Mouse (Mus musculus) heart, embryonic 13.5 days (tissue): ENCODE measurements around the gene Slc25a39. TPM values are rescaled to one million over a fixed set of nuclear protein-coding genes. Genes with fewer than 3 reads are reported as not detected.
"Not testable (repeated sequence)": the region's sequence is repeated elsewhere in the genome, so short reads cannot be mapped to it uniquely, and the experiment has no call there.

Experiments used
- ATAC-seq: fragments of 200-750 bp; cut with Nextera tagmentation; 2 replicates; pipeline ENCODE4 v1.8.0; 2017; ENCODE audit warnings: moderate TSS enrichment; ENCODE audit not compliant: insufficient number of reproducible peaks, low FRiP score, low TSS enrichment; ENCODE audit errors: extremely low read depth
- H3K27ac ChIP-seq: fragments of 300-500 bp; sonication (generic); replicated peaks from 2 replicates; pipeline ENCODE4 v1.5.1; 2015; ENCODE audit warnings: moderate library complexity, mild to moderate bottlenecking, inconsistent platforms
- H3K27me3 ChIP-seq: fragments of 300-500 bp; sonication (generic); replicated peaks from 2 replicates; pipeline ENCODE4 v1.6.1; 2015; ENCODE audit warnings: mild to moderate bottlenecking, inconsistent platforms
- H3K36me3 ChIP-seq: fragments of 300-500 bp; sonication (generic); 2 replicates; pipeline ENCODE4 v1.6.1; 2015; ENCODE audit warnings: mild to moderate bottlenecking, inconsistent platforms
- H3K4me1 ChIP-seq: fragments of 300-500 bp; sonication (generic); 2 replicates; pipeline ENCODE4 v1.6.1; 2015; ENCODE audit warnings: inconsistent platforms
- H3K4me2 ChIP-seq: fragments of 300-500 bp; sonication (generic); 2 replicates; pipeline ENCODE4 v1.6.1; 2015; ENCODE audit warnings: inconsistent platforms, mild to moderate bottlenecking, moderate library complexity
- H3K4me3 ChIP-seq: fragments of 300-500 bp; sonication (generic); 2 replicates; pipeline ENCODE4 v1.5.1; 2015; ENCODE audit warnings: moderate library complexity, mild to moderate bottlenecking, inconsistent platforms
- H3K9ac ChIP-seq: fragments of 300-500 bp; sonication (generic); 2 replicates; pipeline ENCODE4 v1.6.1; 2015; ENCODE audit warnings: inconsistent platforms, mild to moderate bottlenecking, moderate library complexity
- H3K9me3 ChIP-seq: fragments of 300-500 bp; sonication (generic); 2 replicates; pipeline ENCODE4 v1.6.1; 2016; ENCODE audit warnings: inconsistent platforms
- WGBS: fragments of 180-500 bp; shearing (Covaris S2); methylation state at CpG from one replicate; pipeline ENCODE4 v1.1.7; 2015; ENCODE audit warnings: mixed read lengths; 5-methylcytosine and 5-hydroxymethylcytosine counted together
- polyA plus RNA-seq: library from polyadenylated mRNA; unstranded; fragments of >200 nt; fragmentation: Nextera tagmentation; extraction: Ambion mirVana; gene quantifications from 2 replicates; pipeline ENCODE4 v1.2.1, GENCODE M21; 2015

Gene Slc25a39
- polyA plus RNA-seq, 1 experiment from 2014 or later = 294 TPM

DNA sequence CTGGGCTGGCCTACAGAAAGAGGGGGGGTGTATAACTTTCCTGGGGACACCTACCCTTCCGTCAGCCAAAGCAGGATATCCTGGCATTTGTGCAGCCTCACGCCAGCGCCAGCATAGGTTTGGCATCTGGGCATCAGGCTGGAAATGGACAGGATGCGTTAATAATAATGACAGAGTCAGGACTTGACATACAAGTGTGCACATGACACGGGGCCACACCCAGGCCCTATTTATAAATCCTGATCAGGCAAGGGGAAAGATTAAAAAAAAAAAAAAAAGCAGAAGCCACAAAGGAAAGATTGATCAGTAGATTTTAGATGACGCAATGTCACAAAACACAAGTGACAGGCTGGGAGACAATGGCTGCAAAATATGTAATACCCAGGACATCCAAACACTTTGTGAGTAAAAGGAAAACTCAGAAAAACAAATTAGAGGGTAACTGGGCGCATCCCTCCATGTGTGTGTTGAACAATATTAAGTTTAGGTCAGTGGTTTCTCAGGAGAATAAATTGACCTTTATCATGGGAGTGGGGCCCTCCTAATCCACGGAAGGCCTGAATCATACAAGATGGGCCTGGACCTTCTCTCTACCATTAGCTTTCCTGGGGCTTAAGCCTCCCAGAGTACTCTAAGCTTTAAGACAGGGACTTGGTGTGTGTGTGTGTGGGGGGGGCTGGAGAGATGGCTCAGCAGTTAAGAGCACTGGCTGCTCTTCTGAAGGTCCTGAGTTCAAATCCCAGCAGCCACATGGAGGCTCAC lies 18.0 kb upstream of the Slc25a39 start:
- Histone ChIP-seq H3K27ac (no peak overlapping the region), H3K4me2 (no peak overlapping the region), H3K9me3 (no peaks in the 10 kb centered on the region), H3K4me1 (peaks cover 10% of the 10 kb centered on the region), H3K9ac (no peak overlapping the region), H3K36me3 (no peaks in the 10 kb centered on the region), H3K4me3 (no peak overlapping the region), H3K27me3 (no peaks in the 10 kb centered on the region; the same call in 1 of the 2 replicates)
- WGBS = 75% methylated on average over 8 of the region's 8 CpGs
- no peak for ATAC-seq

DNA sequence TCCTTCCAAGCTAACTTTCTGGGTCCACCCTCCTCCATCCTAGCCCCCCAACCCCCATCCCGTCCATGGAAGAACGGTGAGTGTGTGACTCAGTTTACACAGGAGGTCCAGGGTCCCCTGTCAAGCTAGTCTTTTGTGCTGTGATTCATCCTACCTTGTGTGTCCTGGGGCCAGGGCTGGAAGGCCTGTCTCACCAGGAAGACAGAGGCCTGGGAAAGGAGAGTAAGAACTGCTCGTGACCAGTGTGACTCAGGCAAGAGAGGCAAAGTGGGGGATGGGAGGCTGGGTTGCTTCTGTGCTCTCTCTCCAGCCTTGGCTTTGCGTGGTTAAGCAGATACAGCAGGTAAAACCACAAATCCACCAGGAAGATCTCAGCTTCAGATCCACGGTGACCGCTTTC lies 16.9 kb upstream of the Slc25a39 start:
- H3K27me3 ChIP-seq = no peaks in the 10 kb centered on the region; the same call in 1 of the 2 replicates
- no peak for ATAC-seq
- no peak overlapping the region for H3K4me3 ChIP-seq
- H3K4me2 ChIP-seq = no peak overlapping the region
- H3K27ac ChIP-seq = no peak overlapping the region
- H3K4me1 ChIP-seq = peaks cover 8% of the 10 kb centered on the region
- H3K9ac ChIP-seq = no peak overlapping the region
- WGBS = 71% methylated on average over 6 of the region's 6 CpGs
- no peaks in the 10 kb centered on the region for H3K9me3 ChIP-seq
- no peaks in the 10 kb centered on the region for H3K36me3 ChIP-seq

DNA sequence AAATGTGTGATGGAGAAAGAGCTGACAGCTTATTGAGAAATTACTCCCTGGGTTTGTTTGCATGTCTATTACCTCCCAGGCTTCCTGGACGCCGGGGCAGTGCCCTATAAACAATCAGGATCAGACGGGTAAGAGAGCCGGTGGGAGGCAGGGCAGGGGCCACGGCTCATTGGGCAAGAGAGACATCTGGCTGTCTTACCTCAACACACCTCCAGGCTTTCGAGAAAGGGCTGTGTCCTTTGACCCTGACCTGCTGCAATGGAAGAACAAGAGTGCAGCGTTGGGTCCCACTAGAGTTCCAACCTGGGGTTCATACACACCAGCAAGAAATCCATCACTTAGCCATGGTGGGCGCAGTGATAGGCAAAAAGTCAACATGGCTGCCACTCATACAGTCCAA lies 13.8 kb upstream of the Slc25a39 start:
- Histone ChIP-seq H3K27me3 (no peaks in the 10 kb centered on the region; the same call in 1 of the 2 replicates), H3K4me3 (no peak overlapping the region), H3K36me3 (no peaks in the 10 kb centered on the region), H3K9me3 (no peaks in the 10 kb centered on the region), H3K9ac (no peak overlapping the region), H3K27ac (no peak overlapping the region), H3K4me2 (no peak overlapping the region), H3K4me1 (no peaks in the 10 kb centered on the region)
- no peak for ATAC-seq
- WGBS = 62% methylated on average over 8 of the region's 8 CpGs

DNA sequence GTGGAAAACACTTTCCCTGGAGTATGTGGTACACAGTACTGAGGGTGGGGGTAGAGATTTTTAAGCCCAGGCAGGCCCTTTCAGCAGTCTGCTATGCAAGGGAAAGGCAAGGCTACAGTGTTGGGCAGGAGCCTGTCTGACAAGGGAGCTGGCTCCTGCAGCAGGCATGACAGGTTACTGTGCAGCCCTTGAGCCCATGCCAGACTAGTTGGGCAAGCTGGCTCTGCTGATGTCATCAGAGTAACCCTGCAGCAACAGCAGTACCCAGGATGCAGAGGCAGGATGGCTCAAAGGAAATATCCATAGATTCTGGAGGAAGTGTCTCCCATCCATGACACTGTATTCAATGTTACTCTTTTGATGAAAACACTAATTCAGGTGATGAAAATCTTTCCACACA lies 11.1 kb upstream of the Slc25a39 start:
- no peaks in the 10 kb centered on the region for H3K36me3 ChIP-seq
- no peak overlapping the region for H3K27ac ChIP-seq
- ATAC-seq = no peak
- H3K9ac ChIP-seq = no peak overlapping the region
- H3K4me1 ChIP-seq = no peaks in the 10 kb centered on the region
- no peak overlapping the region for H3K4me3 ChIP-seq
- H3K9me3 ChIP-seq = no peaks in the 10 kb centered on the region
- no peak overlapping the region for H3K4me2 ChIP-seq
- H3K27me3 ChIP-seq = no peaks in the 10 kb centered on the region; the same call in 1 of the 2 replicates

DNA sequence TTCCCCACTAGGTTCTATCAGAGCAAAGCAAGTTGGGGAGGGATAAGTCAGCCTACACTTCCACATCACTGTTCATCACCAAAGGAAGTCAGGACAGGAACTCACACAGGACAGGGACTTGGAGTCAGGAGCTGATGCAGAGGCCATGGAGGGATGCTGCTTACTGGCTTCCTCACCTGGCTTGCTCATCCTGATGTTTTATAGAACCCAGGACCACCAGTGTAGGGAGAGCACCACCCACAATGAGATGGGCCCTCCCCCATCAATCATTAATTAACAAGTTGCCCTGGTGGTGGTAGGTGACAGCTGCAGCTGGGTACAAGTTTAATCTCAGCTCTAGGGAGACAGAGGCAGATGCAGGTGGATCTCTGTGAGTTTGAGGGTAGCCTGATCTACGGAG lies 9.4 kb upstream of the Slc25a39 start:
- Histone ChIP-seq H3K4me3 (no peak overlapping the region), H3K9ac (no peak overlapping the region), H3K4me2 (no peak overlapping the region), H3K27me3 (peaks cover 3% of the 10 kb centered on the region; the same call in 1 of the 2 replicates), H3K4me1 (no peaks in the 10 kb centered on the region), H3K27ac (no peak overlapping the region), H3K36me3 (no peaks in the 10 kb centered on the region), H3K9me3 (no peaks in the 10 kb centered on the region)
- no peak for ATAC-seq
- WGBS = 55% methylated on average over 1 of the region's 1 CpGs

DNA sequence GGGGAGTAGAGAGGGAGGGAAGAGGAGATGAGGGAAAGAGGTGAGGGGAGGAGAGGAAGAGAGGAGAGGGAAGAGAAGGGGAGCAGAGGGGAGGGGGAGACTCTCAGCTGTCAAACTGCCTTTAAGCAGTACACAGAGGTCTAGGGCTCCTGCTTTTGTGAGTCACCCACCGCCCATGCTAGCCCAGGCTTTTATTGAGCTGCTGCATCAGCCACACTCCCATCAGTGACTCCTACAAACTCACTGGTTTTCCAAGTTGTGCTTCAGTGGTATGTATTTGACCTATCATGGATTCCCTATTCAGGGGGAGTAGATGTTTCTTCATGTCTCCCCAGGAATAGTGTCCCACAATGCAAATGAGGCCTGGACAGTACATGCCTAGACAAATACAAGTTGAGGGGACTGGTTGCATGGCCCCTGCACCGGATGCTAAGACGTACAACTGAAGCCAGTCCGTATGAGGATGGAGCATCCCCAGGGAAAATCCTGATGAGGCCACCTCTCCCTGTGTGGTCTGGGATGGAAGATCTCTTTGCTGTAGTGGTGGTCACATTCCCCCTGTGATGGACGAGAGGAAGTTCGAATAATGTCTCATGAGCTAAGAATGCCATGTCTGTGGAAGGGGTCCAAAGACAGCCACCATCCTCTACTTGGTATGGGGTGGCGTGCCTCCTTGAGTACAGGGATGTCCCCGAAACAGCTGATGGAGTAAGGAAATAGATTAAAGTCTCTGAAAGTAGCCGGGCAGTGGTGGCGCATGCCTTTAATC lies 7.5 kb upstream of the Slc25a39 start:
- no peak for ATAC-seq
- WGBS = 66% methylated on average over 10 of the region's 10 CpGs

DNA sequence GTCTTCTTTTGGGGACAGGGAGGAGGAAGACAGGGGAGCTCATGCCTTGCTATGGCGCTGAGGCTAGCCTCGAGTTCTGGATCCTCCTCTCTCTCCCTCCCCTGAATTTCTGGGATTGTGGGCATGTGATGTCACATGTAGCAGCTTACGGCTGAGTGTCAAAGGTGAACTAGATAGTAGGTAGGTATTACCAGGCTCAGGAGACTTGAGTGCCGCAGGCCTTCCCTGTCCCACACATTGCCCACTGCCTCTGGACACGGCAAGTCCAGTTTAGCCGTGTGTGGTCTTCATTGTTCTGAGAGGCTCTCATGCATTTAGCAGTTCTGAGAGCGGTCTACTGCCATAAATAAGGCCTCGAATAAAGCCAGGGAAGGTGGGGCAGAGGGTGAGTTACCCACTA lies 5.3 kb upstream of the Slc25a39 start:
- H3K9me3 ChIP-seq = no peaks in the 10 kb centered on the region
- H3K27ac ChIP-seq = no peak overlapping the region
- H3K27me3 ChIP-seq = peaks cover 3% of the 10 kb centered on the region; the same call in 1 of the 2 replicates
- no peak overlapping the region for H3K9ac ChIP-seq
- no peak for ATAC-seq
- no peaks in the 10 kb centered on the region for H3K36me3 ChIP-seq
- H3K4me3 ChIP-seq = no peak overlapping the region
- H3K4me2 ChIP-seq = no peak overlapping the region
- peaks cover 20% of the 10 kb centered on the region for H3K4me1 ChIP-seq
- 73% methylated on average over 8 of the region's 8 CpGs for WGBS

More for the DNA sequence above, 7.5 kb upstream of the Slc25a39 start:
- H3K27me3 ChIP-seq = peaks cover 3% of the 10 kb centered on the region; the same call in 1 of the 2 replicates
- no peaks in the 10 kb centered on the region for H3K9me3 ChIP-seq
- H3K4me2 ChIP-seq = no peak overlapping the region
- no peaks in the 10 kb centered on the region for H3K36me3 ChIP-seq
- H3K4me3 ChIP-seq = no peak overlapping the region
- peaks cover 9% of the 10 kb centered on the region for H3K4me1 ChIP-seq
- H3K9ac ChIP-seq = no peak overlapping the region
- no peak overlapping the region for H3K27ac ChIP-seq

DNA sequence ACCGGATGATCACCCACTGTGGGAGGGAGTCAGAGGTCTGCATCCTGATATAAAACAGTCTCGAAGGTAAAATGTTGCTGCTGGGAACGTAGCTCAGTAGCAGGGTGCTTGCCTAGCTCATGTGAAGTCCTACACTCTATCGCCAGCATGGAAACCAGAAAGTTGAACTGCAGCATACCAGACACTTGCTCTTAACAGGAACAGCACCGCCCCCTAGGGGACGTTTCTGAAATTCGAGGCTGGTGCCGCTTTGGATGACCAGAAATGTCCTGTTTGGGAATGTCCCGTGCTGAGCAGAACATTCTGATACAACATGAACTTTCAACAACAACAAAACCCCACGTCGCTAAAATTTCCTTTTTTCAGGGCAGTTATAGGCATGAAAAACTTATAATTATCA lies 4.0 kb upstream of the Slc25a39 start:
- peak overlapping the region; percentile 40 for H3K4me2 ChIP-seq
- H3K9ac ChIP-seq = peak overlapping the region; percentile 52; the same call in 1 of the 2 replicates
- no peak for ATAC-seq
- H3K27me3 ChIP-seq = peaks cover 3% of the 10 kb centered on the region; the same call in 1 of the 2 replicates
- 8% methylated on average over 11 of the region's 11 CpGs for whole genome bisulfite sequencing
- H3K4me1 ChIP-seq = peaks cover 20% of the 10 kb centered on the region
- 0 out of 2 replicates have a peak overlapping the region, but pooled peaks have one; percentile 56 for H3K27ac ChIP-seq
- H3K9me3 ChIP-seq = no peaks in the 10 kb centered on the region
- no peak overlapping the region for H3K4me3 ChIP-seq
- no peaks in the 10 kb centered on the region for H3K36me3 ChIP-seq

DNA sequence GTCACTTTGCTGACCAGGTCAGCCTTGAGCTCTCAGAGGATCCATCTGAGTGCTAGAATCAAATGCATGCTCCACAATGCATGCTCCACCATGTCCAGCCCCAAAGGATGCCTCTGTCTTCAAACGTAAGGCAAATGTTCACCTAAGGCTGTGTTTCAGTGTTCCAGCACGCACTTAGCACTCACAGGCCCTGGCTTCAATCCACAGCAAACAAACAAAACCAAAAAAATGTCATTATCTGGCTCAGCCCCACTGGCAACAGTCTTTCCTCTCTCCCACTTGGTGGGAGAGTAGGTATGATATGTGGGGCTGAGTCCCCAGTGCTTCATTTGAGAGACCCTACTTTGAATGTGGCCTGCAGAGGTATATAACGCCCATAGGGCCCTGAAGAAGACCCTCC lies 3.3 kb upstream of the Slc25a39 start:
- H3K9me3 ChIP-seq = no peaks in the 10 kb centered on the region
- no peak for ATAC-seq
- H3K4me2 ChIP-seq = peak overlapping the region; percentile 40; the same call in 1 of the 2 replicates
- H3K27ac ChIP-seq = no peak overlapping the region
- H3K9ac ChIP-seq = peak overlapping the region; percentile 52; the same call in 1 of the 2 replicates
- no peaks in the 10 kb centered on the region for H3K36me3 ChIP-seq
- peaks cover 26% of the 10 kb centered on the region for H3K4me1 ChIP-seq
- H3K4me3 ChIP-seq = no peak overlapping the region
- peaks cover 3% of the 10 kb centered on the region; the same call in 1 of the 2 replicates for H3K27me3 ChIP-seq
- 78% methylated on average over 3 of the region's 3 CpGs for WGBS

DNA sequence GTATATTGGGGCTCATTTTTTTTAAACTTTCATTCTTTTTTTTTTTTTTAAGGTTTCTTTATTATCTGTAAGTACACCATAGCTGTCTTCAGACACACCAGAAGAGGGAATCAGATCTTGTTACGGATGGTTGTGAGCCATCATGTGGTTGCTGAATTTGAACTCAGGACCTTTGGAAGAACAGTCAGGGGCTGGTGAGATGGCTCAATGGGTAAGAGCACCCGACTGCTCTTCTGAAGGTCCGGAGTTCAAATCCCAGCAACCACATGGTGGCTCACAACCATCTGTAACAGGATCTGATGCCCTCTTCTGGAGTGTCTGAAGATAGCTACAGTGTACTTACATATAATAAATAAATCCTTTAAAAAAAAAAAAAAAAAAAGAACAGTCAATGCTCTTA lies 2.6 kb upstream of the Slc25a39 start:
- not testable (repeated sequence) for H3K9ac ChIP-seq, H3K27me3 ChIP-seq, H3K4me3 ChIP-seq, ATAC-seq, H3K9me3 ChIP-seq, H3K36me3 ChIP-seq, H3K27ac ChIP-seq, H3K4me2 ChIP-seq
- WGBS = 92% methylated on average over 3 of the region's 3 CpGs
- H3K4me1 ChIP-seq = peaks cover 33% of the 10 kb centered on the region

DNA sequence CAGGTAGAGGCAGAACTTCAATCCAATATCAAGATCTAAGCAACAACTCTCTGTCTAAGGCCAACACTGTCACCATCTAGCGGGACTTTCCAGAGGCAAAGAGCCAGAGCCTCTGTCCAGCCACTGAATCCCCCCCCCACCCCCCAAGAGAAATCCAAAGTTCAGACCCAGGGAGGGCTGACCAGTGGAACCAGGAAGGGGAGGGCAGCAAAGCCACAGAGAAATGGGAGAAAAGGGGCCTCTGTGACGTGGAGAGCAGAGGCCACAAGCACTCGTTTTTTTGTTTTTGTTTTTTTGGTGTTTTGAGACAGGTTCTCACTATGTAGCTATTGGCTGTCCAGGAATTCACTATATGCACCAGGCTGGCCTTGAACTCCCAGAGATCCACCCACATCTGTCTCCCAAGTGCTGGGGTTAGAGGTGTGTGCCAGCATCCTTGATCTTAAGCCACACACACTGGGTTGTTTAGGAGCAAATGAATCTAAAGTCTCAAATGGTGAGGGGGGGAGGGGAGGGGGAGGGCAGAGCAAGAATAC lies 2.1 kb upstream of the Slc25a39 start:
- Histone ChIP-seq H3K27ac (peak overlapping the region; percentile 97), H3K4me1 (peaks cover 38% of the 10 kb centered on the region), H3K9me3 (no peaks in the 10 kb centered on the region), H3K9ac (peak overlapping the region; percentile 73; the same call in 1 of the 2 replicates), H3K27me3 (peaks cover 3% of the 10 kb centered on the region; the same call in 1 of the 2 replicates), H3K36me3 (peaks cover 2% of the 10 kb centered on the region), H3K4me2 (peak overlapping the region; percentile 83), H3K4me3 (no peak overlapping the region)
- no peak for ATAC-seq
- WGBS = 71% methylated on average over 3 of the region's 3 CpGs
